Mouse (Mus musculus) spleen, adult 2 months (tissue): ENCODE results near the gene Mettl21a.

ENCODE experiments used
- CTCF ChIP-seq: fragments of 200-500 bp; IDR thresholded peaks from 2 replicates; pipeline ENCODE4 v1.5.1; 2011; ENCODE audit warnings: mild to moderate bottlenecking, inconsistent platforms; ENCODE audit not compliant: insufficient read depth, insufficient read length, insufficient replicate concordance; ENCODE audit errors: extremely low read depth
- POLR2A ChIP-seq: fragments of 200-500 bp; IDR thresholded peaks from 2 replicates; pipeline ENCODE4 v1.6.1; 2011; ENCODE audit warnings: low read depth, low read length, inconsistent platforms

DNA sequence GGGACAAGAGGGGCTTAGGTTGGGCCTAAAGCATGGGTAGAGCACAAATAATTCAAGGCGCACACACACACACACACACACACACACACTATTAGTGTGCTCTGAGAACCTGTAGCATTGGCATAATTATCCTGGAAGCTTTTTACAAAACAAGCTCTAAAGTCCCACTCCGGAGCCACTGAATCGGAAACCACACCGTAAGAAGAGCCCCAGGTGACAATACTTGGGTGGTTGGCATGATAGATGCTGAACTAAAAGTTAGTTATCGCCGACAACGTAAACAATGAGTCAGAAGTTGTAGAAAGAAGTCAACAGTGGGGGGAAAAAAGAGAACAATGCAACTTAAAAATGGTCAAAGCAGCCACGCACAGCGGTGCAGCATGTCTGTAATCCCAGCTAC is 2.7 kb downstream of the Mettl21a start:
- no peak for TF ChIP-seq CTCF
- TF ChIP-seq POLR2A, result no peak
